Mouse (Mus musculus): ENCODE measurements around the gene Gm14180. TPM values are rescaled to one million over a fixed set of nuclear protein-coding genes. Genes with fewer than 3 reads are reported as not detected.
"Not testable (repeated sequence)": the region's sequence is repeated elsewhere in the genome, so short reads cannot be mapped to it uniquely, and the experiment has no call there.

Gm14180 gene
- polyA plus RNA-seq, 1 experiment from 2014 or later = not detected

DNA sequence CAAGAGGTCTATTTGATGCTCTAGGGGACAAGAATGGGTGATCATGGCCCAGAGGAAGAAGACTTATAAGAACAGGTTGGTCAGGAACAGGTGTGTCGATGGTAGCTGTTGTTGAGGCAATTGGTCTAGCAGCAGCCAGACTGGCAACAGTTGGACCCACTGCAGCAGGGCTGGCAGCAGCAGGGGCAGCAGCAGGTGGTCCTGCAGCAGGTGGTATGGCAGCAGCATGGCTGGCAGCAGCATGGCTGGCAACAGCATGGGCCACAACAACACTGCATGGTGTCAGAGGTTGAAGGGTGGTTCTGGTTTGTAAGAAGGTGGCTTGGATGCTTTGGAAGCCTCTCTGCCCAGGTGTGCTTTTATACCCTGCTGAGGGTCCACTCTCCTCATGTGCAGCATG, 43.6 kb downstream of the Gm14180 start, which contains the start of gene Gm14190:
Gene Gm14190 (minus strand): TSS at position 278 of the 400 bp plus-strand sequence.
- H3K4me3 ChIP-seq (ENCODE audit: low read depth, low read length) = no peak within 1 kb of the TSS
- H3K36me3 ChIP-seq (ENCODE audit: control insufficient read depth, insufficient read depth) = no peaks in the 10 kb centered on the region
- H3K27ac ChIP-seq (ENCODE audit: low read length) = no peak within 1 kb of the TSS
- 68% methylated on average over 1 of the region's 1 CpGs for WGBS (ENCODE audit: insufficient replicate concordance)
- H3K27me3 ChIP-seq (ENCODE audit: control insufficient read depth, insufficient read depth, low read depth, low read length) = no peaks in the 10 kb centered on the region
- ATAC-seq (ENCODE audit: low read depth) = no peak
- H3K4me2 ChIP-seq (ENCODE audit: low read depth, low read length) = no peak within 1 kb of the TSS
- no peak within 1 kb of the TSS for H3K9ac ChIP-seq (ENCODE audit: low read depth, low read length)
- H3K9me3 ChIP-seq (replicated peaks; ENCODE audit: control insufficient read depth, low read length) = no peaks in the 10 kb centered on the region
- H3K4me1 ChIP-seq (ENCODE audit: control insufficient read depth, low read depth, low read length) = no peaks in the 10 kb centered on the region

DNA sequence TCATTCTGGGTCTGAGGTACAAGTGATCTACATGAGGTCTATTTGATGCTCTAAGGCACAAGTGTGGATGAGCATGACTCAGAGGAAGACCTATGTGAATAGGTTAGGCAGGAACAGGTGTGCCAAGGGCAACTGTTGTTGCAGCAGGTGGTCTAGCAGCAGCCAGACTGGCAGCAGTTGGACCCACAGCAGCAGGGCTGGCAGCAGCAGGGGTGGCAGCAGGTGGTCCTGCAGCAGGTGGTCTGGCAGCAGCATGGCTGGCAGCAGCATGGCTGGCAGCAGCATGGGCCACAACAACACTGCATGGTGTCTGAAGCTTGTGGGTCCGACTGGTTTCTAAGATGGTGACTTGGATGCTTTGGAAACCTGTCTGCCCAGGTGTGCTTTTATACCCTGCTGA, 48.9 kb downstream of the Gm14180 start:
- H3K27me3 ChIP-seq (ENCODE audit: control insufficient read depth, insufficient read depth, low read depth, low read length); H3K9ac ChIP-seq (ENCODE audit: low read depth, low read length); ATAC-seq (ENCODE audit: low read depth); H3K4me2 ChIP-seq (ENCODE audit: low read depth, low read length); H3K4me1 ChIP-seq (ENCODE audit: control insufficient read depth, low read depth, low read length); H3K4me3 ChIP-seq (ENCODE audit: low read depth, low read length); H3K9me3 ChIP-seq (replicated peaks; ENCODE audit: control insufficient read depth, low read length); H3K36me3 ChIP-seq (ENCODE audit: control insufficient read depth, insufficient read depth); H3K27ac ChIP-seq (ENCODE audit: low read length): not testable (repeated sequence)
- 52% methylated on average over 1 of the region's 1 CpGs for WGBS (ENCODE audit: insufficient replicate concordance)

Other genes with a start within 250 kb of the Gm14180 start
- 1.4 and 1.5 TPM in 2 replicates for gene Krt23, start 241.2 kb downstream of the Gm14180 start, polyA plus RNA-seq (2015; fragmentation: Nextera tagmentation; extraction: Ambion mirVana)
- gene Krt39, start 213.0 kb downstream of the Gm14180 start, polyA plus RNA-seq (2015; fragmentation: Nextera tagmentation; extraction: Ambion mirVana) = not detected in 2 replicates
- not detected in 2 replicates for gene Krt40, start 191.1 kb downstream of the Gm14180 start, polyA plus RNA-seq (2015; fragmentation: Nextera tagmentation; extraction: Ambion mirVana)
- gene Krtap3-3, start 183.4 kb downstream of the Gm14180 start, polyA plus RNA-seq (2015; fragmentation: Nextera tagmentation; extraction: Ambion mirVana) = not detected in 2 replicates
- gene Krtap3-2, start 177.4 kb downstream of the Gm14180 start, polyA plus RNA-seq (2015; fragmentation: Nextera tagmentation; extraction: Ambion mirVana) = not detected in 2 replicates
- gene Gm11939, start 174.8 kb downstream of the Gm14180 start, polyA plus RNA-seq (2015; fragmentation: Nextera tagmentation; extraction: Ambion mirVana) = not detected in 2 replicates
- gene Krtap3-1, start 167.7 kb downstream of the Gm14180 start, polyA plus RNA-seq (2015; fragmentation: Nextera tagmentation; extraction: Ambion mirVana) = not detected in 2 replicates
- not detected in 2 replicates for gene Krtap1-5, start 153.3 kb downstream of the Gm14180 start, polyA plus RNA-seq (2015; fragmentation: Nextera tagmentation; extraction: Ambion mirVana)
- gene Krtap1-4, start 150.6 kb downstream of the Gm14180 start, polyA plus RNA-seq (2015; fragmentation: Nextera tagmentation; extraction: Ambion mirVana) = not detected in 2 replicates
- not detected in 2 replicates for gene Krtap1-3, start 143.0 kb downstream of the Gm14180 start, polyA plus RNA-seq (2015; fragmentation: Nextera tagmentation; extraction: Ambion mirVana)
- gene Krtap9-3, start 136.2 kb downstream of the Gm14180 start, polyA plus RNA-seq (2015; fragmentation: Nextera tagmentation; extraction: Ambion mirVana) = not detected in 2 replicates
- gene Gm11938, start 131.0 kb downstream of the Gm14180 start, polyA plus RNA-seq (2015; fragmentation: Nextera tagmentation; extraction: Ambion mirVana) = not detected in 2 replicates
- gene Gm11937, start 124.1 kb downstream of the Gm14180 start, polyA plus RNA-seq (2015; fragmentation: Nextera tagmentation; extraction: Ambion mirVana) = not detected in 2 replicates
- not detected in 2 replicates for gene Krtap2-4, start 119.4 kb downstream of the Gm14180 start, polyA plus RNA-seq (2015; fragmentation: Nextera tagmentation; extraction: Ambion mirVana)
- gene Gm11562, start 113.9 kb downstream of the Gm14180 start, polyA plus RNA-seq (2015; fragmentation: Nextera tagmentation; extraction: Ambion mirVana) = not detected in 2 replicates
- not detected in 2 replicates for gene Krtap4-1, start 106.1 kb downstream of the Gm14180 start, polyA plus RNA-seq (2015; fragmentation: Nextera tagmentation; extraction: Ambion mirVana)
- not detected in 2 replicates for gene Krtap4-2, start 99.2 kb downstream of the Gm14180 start, polyA plus RNA-seq (2015; fragmentation: Nextera tagmentation; extraction: Ambion mirVana)
- gene Krtap4-7, start 90.2 kb downstream of the Gm14180 start, polyA plus RNA-seq (2015; fragmentation: Nextera tagmentation; extraction: Ambion mirVana) = not detected in 2 replicates
- gene Gm11555, start 84.1 kb downstream of the Gm14180 start, polyA plus RNA-seq (2015; fragmentation: Nextera tagmentation; extraction: Ambion mirVana) = not detected in 2 replicates
- not detected in 2 replicates for gene Gm11563, start 75.3 kb downstream of the Gm14180 start, polyA plus RNA-seq (2015; fragmentation: Nextera tagmentation; extraction: Ambion mirVana)
- not detected in 2 replicates for gene Krtap4-6, start 68.3 kb downstream of the Gm14180 start, polyA plus RNA-seq (2015; fragmentation: Nextera tagmentation; extraction: Ambion mirVana)
- gene Gm14190, start 43.5 kb downstream of the Gm14180 start, polyA plus RNA-seq (2015; fragmentation: Nextera tagmentation; extraction: Ambion mirVana) = not detected in 2 replicates
- not detected in 2 replicates for gene Gm11595, start 38.6 kb upstream of the Gm14180 start, polyA plus RNA-seq (2015; fragmentation: Nextera tagmentation; extraction: Ambion mirVana)
- gene Krtap4-8, start 46.4 kb upstream of the Gm14180 start, polyA plus RNA-seq (2015; fragmentation: Nextera tagmentation; extraction: Ambion mirVana) = not detected in 2 replicates
- gene Krtap4-9, start 50.9 kb upstream of the Gm14180 start, polyA plus RNA-seq (2015; fragmentation: Nextera tagmentation; extraction: Ambion mirVana) = not detected in 2 replicates
- gene Gm11596, start 59.2 kb upstream of the Gm14180 start, polyA plus RNA-seq (2015; fragmentation: Nextera tagmentation; extraction: Ambion mirVana) = not detected in 2 replicates
- gene Gm11569, start 64.6 kb upstream of the Gm14180 start, polyA plus RNA-seq (2015; fragmentation: Nextera tagmentation; extraction: Ambion mirVana) = not detected in 2 replicates
- not detected in 2 replicates for gene Gm11554, start 70.2 kb upstream of the Gm14180 start, polyA plus RNA-seq (2015; fragmentation: Nextera tagmentation; extraction: Ambion mirVana)
- gene Krtap4-13, start 75.6 kb upstream of the Gm14180 start, polyA plus RNA-seq (2015; fragmentation: Nextera tagmentation; extraction: Ambion mirVana) = not detected in 2 replicates
- not detected in 2 replicates for gene Gm11564, start 81.4 kb upstream of the Gm14180 start, polyA plus RNA-seq (2015; fragmentation: Nextera tagmentation; extraction: Ambion mirVana)
- gene 2300003K06Rik, start 103.8 kb upstream of the Gm14180 start, polyA plus RNA-seq (2015; fragmentation: Nextera tagmentation; extraction: Ambion mirVana) = not detected in 2 replicates
- not detected in 2 replicates for gene Krtap4-16, start 117.3 kb upstream of the Gm14180 start, polyA plus RNA-seq (2015; fragmentation: Nextera tagmentation; extraction: Ambion mirVana)
- gene Gm11568, start 123.6 kb upstream of the Gm14180 start, polyA plus RNA-seq (2015; fragmentation: Nextera tagmentation; extraction: Ambion mirVana) = not detected in 2 replicates
- not detected in 2 replicates for gene Gm11559, start 130.2 kb upstream of the Gm14180 start, polyA plus RNA-seq (2015; fragmentation: Nextera tagmentation; extraction: Ambion mirVana)
- gene Krtap9-1, start 139.1 kb upstream of the Gm14180 start, polyA plus RNA-seq (2015; fragmentation: Nextera tagmentation; extraction: Ambion mirVana) = not detected in 2 replicates
- not detected in 2 replicates for gene Gm11567, start 144.9 kb upstream of the Gm14180 start, polyA plus RNA-seq (2015; fragmentation: Nextera tagmentation; extraction: Ambion mirVana)
- not detected in 2 replicates for gene Krtap31-1, start 173.6 kb upstream of the Gm14180 start, polyA plus RNA-seq (2015; fragmentation: Nextera tagmentation; extraction: Ambion mirVana)
- not detected in 2 replicates for gene Gm11565, start 180.5 kb upstream of the Gm14180 start, polyA plus RNA-seq (2015; fragmentation: Nextera tagmentation; extraction: Ambion mirVana)
- not detected in 2 replicates for gene Krtap31-2, start 202.0 kb upstream of the Gm14180 start, polyA plus RNA-seq (2015; fragmentation: Nextera tagmentation; extraction: Ambion mirVana)
- gene Krtap9-5, start 214.2 kb upstream of the Gm14180 start, polyA plus RNA-seq (2015; fragmentation: Nextera tagmentation; extraction: Ambion mirVana) = not detected in 2 replicates
- gene Krtap29-1, start 244.8 kb upstream of the Gm14180 start, polyA plus RNA-seq (2015; fragmentation: Nextera tagmentation; extraction: Ambion mirVana) = not detected in 2 replicates

All from liver, embryonic 16.5 days (tissue).